Mouse (Mus musculus): ENCODE measurements around the gene Osbpl9.

Osbpl9 gene

DNA sequence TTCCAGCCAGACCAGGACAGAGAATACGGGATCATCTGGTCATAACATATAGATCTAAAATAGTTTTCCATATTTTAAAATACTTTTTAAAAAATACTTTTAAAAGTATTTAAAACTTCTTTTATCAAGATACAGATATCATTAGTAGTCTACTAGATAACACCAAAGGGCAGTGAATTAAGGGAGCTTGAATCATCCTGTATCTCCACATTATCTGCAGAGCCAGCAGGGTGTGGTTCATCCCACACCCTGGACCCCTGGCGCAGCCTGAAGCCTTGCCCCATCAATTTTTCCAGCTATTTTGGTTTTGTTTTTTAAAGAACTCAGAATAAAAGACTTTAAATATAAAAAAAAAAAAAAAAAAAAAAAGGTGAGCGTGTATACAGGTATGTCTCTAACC is 103.2 kb downstream of the Osbpl9 start:
- DNase-seq = no peak

DNA sequence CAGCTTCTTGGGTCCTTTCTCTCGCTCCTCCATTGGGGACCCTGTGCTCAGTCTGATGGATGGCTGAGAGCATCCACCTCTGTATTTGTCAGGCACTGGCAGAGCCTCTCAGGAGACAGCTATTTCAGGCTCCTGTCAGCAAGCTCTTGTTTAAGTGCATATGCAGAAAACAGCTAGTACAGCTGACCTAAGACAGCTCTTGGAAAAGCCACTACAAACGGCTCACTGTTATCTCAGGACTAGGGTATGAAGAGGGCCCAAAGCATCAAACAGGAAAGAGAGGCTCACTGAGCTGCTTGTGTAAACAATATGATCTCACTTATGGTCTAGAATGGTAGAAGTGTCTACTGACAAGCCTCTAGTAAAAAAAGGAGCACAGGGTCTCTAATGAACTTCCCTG is 107.8 kb downstream of the Osbpl9 start:
- no peak for DNase-seq

DNA sequence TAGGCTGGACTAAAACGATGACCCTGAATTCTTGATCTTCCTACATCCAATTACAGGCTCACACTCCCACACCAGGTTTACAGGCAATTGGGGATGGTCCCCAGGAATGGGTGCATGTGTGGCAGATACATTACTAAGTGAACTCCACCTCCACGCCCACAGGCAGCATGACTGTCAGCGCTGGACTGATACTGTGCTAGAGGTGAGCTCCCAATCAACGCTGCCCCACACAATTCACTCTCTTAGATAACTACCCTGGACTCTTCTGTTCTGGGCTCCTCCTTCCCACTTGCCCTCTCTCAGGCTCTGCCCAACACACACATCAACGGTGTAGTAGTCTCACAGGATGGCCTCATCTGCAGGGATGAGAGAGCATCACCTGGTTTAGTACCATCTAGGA is 109.7 kb downstream of the Osbpl9 start:
- no peak for DNase-seq

GRCm38 (mm10) chr4:109091241-109091777 is 110.8 kb downstream of the Osbpl9 start:
- DNase-seq = no peak

GRCm38 (mm10) chr4:109089999-109090398 is 112.1 kb downstream of the Osbpl9 start:
- DNase-seq = no peak

GRCm38 (mm10) chr4:109089171-109089570 is 112.9 kb downstream of the Osbpl9 start:
- no peak for DNase-seq

GRCm38 (mm10) chr4:109080118-109080517 is 122.0 kb downstream of the Osbpl9 start:
- no peak for DNase-seq

DNA sequence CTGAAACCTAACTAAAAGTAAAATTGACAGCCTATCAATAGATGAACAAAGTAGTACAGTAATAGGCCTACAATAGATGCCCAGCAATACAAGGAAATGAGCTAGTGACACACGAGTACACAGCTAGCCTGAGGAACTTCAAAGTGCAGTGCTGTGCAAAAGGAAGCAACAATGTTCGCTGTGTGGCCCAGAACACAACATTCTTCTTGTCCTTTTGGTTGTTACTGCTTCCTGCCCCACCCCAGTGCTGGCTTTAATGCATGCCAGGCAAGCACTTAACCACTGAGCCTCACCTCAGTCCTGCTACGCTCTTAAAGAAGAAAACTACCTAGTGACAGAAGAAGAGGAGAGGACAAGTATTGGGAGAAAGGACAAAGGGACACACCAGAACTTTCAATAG is 122.4 kb downstream of the Osbpl9 start:
- DNase-seq = no peak

- DNase-seq = no peak
Measured at GRCm38 (mm10) chr4:109078941-109079340, 123.1 kb downstream of the Osbpl9 start.

DNA sequence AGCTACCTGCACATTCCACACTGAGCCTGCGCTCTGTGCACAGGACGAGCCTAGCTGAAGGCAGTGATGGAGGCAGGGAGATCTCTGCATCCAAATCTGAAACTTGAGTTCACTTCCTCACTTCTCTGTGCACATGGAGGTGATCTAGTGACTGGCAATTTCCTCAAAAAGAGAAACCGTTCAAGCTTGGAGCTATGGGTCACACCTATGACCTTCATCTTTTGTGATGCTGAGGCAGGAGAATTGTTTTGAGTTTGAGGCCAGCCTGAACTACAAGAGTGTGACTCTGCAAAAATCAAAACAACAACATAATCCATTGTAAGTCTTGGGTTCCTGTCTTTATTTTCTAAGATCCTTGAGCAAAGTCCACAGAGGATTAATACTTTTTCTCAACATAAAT is 128.8 kb downstream of the Osbpl9 start:
- DNase-seq = no peak

DNA sequence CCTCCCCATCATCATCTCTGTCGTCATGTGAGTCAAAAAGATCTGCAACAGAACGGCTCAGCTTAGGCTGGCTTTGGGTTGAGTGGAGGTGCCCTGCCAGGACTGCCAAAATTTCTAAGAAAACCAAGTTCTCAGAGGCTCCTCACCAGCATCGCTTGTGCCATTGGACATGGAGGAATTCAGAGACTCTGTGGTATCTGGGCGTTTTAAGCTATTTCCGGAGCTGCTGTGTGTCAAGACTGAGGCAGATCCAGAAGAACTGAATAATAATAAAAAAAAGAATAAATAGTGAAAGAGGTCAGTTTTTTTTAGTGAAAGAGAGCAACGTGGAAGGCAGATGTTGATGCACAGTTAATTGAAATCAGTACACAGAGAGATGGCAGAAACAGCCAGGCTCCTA is 129.2 kb downstream of the Osbpl9 start:
- no peak for DNase-seq

DNA sequence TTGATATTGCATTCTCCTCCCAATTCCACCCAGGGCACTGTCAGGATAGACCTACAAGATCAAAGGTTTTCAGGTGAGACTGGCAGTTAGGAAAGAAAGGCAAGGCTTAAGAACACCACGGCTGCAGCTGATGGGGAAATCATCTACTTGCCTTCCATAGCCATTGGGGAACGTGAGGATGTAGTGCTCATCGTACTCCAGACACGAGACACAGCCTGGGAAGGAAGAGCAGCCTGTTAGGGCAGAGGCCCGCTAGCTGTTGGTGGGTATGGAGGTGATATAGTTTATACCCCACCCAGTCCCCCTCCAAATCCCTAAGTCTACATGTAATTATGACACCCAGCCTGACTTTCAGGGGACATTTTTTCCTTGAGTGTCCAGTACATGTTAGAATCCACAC is 136.4 kb downstream of the Osbpl9 start:
- DNase-seq = no peak

DNA sequence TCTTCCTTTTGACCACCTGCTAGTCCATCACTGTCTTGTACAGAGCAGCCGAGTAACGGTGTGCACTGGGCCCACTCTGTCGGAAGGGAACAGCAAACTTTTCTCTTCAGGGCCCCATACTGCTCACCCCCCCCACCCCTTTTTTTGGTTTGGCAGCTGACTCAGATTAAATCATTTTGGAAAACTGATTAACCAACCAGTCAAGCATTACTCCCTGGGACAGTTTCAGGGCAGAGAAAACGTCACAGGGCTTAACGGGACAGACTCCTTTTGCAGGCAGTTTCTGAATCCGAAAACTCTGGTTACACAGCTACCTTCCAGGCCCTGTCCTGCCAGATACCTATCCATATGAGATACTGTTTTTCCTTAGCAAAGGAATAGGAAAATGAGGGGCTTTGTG is 137.1 kb downstream of the Osbpl9 start:
- no peak for DNase-seq

DNA sequence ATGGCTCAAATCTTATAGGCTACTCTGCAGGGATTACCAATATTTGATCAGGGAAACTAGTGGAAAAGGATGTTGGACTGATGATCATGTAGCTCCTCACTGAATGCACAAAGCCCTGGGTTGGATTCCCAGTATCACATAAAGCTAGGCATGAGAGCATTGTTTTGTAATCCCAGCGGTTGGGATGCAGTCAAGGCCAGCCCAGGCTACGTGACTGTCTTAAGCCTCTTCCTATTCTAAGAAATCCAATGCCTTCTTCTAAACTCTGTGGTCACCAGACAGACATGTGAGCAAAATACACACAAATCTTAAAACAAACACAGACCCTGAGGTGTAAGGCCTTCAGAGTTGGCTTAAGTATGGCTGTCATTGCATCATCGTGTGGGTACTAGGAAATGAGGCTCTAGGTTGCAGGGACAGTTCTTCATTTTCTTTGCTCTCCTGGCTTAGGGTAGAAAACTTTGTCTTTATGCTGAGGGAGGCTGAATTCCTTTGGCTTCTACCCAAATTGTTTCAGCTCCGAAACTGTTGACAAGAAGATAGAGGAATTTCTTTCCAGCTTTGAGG is 142.7 kb downstream of the Osbpl9 start:
- no peak for DNase-seq

DNA sequence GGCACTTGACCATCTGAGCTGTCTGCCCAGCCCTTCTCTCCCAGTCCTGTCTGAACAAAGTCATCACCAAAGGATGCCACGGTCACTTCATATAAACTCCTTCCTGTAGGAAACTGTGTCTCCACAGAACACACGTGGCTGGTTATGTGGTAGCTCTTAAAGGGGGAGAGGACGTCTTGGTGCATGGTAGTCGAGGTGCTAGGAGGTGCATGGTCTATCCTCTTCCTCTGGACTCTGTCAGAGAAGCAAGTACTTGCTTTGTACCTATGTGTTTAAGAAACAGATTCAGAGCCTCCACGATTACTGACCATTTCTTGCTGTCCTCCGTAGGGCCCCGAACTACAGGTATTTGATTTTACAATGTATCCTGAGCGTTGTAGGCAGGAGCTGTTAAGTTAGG is 144.4 kb downstream of the Osbpl9 start:
- no peak for DNase-seq

- DNase-seq = no peak
Measured at GRCm38 (mm10) chr4:109056351-109056750, 145.7 kb downstream of the Osbpl9 start.

GRCm38 (mm10) chr4:109054003-109054402 is 148.1 kb downstream of the Osbpl9 start:
- DNase-seq = no peak

DNA sequence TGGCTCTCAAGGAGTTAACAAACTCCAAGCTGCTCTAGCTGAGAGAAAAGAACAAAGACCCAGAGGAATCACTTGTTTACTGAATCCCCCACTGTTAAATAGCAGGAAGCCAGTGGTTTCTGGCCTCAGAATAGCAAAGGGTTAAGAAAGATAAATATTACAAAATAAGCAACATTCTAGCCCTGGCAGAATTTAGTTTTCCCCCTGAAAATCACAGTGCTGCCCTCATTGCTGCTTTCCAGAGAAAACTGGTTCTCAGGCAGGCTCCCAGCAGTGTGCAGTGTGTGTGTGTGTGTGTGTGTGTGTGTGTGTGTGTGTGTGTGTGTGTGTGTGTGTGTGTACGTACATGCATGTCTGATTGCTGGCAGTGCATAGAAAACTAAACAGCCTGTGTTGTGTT is 149.8 kb downstream of the Osbpl9 start:
- DNase-seq = no peak

GRCm38 (mm10) chr4:109048258-109048657 is 153.8 kb downstream of the Osbpl9 start:
- no peak for DNase-seq

DNA sequence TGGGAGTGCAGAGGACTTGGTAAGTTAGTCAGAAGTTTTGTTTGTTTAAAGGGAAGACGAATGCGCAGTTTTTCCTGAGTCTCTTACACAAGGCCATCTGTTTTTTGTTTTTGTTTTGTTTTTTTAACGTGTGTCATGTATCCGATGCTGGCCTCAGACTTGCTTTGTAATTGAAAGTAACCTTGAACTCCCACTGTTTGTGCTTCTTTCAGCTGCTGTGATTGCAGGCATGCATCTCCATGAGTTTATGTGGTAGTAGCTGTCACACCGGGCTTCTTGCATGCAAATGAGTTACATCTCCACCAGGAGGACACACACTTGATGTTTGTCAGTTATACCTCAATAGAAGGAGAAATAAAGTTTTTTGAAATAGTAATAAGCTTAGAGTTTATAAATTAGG is 158.3 kb downstream of the Osbpl9 start:
- DNase-seq = no peak

DNA sequence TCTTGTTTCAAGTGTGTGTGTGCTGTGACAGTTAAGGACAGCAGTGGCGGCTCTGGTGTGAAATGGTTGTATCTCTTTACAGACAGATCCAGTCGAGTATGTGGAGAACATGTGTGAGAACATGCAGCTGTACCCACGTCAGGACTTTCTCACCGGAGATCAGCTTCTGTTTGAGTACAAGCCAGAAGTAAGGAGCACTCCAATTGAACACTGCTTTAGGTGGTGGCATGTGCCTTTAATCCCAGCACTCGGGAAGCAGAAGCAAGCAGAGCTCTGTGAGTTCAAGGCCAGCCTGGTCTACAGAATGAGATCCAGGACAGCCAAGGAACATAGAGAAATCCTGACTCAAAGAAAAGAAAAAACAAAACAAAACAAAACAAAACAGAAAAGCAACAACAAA is 158.8 kb downstream of the Osbpl9 start:
- DNase-seq = no peak

GRCm38 (mm10) chr4:109042739-109043138 is 159.3 kb downstream of the Osbpl9 start:
- DNase-seq = no peak

DNA sequence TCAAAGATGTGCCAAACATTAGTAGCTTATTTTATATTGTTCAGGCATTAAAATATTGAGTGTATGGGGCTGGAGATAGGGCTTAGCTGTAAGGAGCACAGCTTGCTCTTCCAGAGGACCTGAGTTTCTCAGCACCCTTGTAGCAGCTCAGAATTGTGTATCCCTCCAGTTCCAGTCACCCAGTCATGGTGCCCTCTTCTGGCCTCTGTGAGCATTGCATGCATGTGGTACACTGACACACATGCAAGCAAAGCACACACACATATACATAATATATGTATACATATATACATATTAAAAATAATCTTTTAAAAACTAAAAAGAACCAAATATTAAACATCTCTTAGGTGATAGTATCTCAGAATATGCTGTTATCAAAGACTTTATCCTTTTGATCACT is 165.7 kb downstream of the Osbpl9 start:
- peak; percentile 59 for DNase-seq

- no peak for DNase-seq
Measured at GRCm38 (mm10) chr4:109030266-109030665, 171.8 kb downstream of the Osbpl9 start.

DNA sequence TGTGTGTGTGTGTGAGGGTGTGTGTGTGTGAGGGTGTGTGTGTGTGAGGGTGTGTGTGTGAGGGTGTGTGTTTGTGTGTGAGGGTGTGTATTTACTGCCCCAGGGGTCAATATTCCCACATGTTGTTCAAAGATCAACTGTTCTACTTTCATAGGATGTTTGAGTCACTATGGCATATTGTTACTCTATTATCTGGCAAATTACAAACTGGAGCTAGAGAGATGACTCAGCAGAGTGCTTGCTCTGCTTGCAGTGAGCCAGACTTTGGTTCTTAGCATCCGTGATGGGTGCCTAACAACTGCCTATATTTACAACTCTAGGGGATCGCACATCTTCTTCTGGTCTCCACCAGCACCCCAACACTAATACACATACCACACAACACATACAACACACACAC is 172.2 kb downstream of the Osbpl9 start:
- DNase-seq = no peak

DNA sequence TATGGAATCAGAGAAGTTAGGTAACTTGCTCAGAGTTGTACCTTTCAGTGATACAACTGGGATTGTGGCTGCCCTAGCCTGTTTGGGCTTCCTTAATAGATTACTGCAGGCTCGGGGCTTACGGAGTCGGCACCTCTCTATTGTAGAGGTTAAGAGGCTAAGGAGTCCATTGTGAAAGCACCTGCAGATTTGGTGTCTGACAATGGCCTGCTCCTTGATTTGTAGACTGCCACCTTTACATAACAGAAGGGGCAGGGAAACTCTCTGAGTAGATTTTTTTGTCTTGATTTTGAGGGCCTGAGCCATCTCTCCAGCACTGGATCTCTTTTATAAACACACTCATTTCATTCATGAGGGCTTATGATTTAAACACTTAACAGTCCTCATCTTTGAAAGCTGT is 175.5 kb downstream of the Osbpl9 start:
- no peak for DNase-seq

All from right cerebral cortex, postnatal 14 days (tissue).